Mouse (Mus musculus) MEL (cell line): ENCODE data around the gene Slc30a9. TPM values are rescaled to one million over a fixed set of nuclear protein-coding genes. Genes with fewer than 3 reads are reported as not detected.

Experiments used
- DNase-seq: peaks from one replicate; pipeline ENCODE4 v3.0.0; 2011; ENCODE audit warnings: low read depth, low spot score
- H3K27ac ChIP-seq: 2 replicates; pipeline ENCODE4 v1.5.1; 2012; ENCODE audit warnings: low read depth, mild to moderate bottlenecking, control low read depth, low read length, moderate library complexity; ENCODE audit not compliant: control insufficient read depth
- H3K27me3 ChIP-seq, 2 experiments: fragments of 150-350 bp in 1 of 2; sonication (generic) in 1 of 2; 2 replicates each; pipeline ENCODE4 v1.6.1; 2012; ENCODE audit warnings: low read length in 2 of 2, mild to moderate bottlenecking in 2 of 2, improper control_type of control experiment in 1 of 2, moderate library complexity in 1 of 2; ENCODE audit not compliant: insufficient read depth in 2 of 2, control insufficient read depth in 1 of 2
- H3K36me3 ChIP-seq, 2 experiments: 2 replicates each; pipeline ENCODE4 v1.6.1; 2012 to 2014; ENCODE audit warnings: low read length in 2 of 2, improper control_type of control experiment in 1 of 2, inconsistent platforms in 1 of 2, mild to moderate bottlenecking in 1 of 2; ENCODE audit not compliant: insufficient read depth in 2 of 2, control insufficient read depth in 1 of 2
- H3K4me1 ChIP-seq, 2 experiments: fragments of 150-350 bp in 1 of 2; sonication (generic) in 1 of 2; 2 replicates each; pipeline ENCODE4 v1.6.1; 2012; ENCODE audit warnings: low read length in 2 of 2, improper control_type of control experiment in 1 of 2, mild to moderate bottlenecking in 1 of 2; ENCODE audit not compliant: insufficient read depth in 2 of 2, control insufficient read depth in 1 of 2
- H3K4me3 ChIP-seq, 2 experiments: fragments of 150-350 bp in 1 of 2; sonication (generic) in 1 of 2; 2 replicates each; pipeline ENCODE4 v1.5.1; 2012; ENCODE audit warnings: low read depth in 2 of 2, low read length in 2 of 2, mild to moderate bottlenecking in 2 of 2, moderate library complexity in 2 of 2, control low read depth in 1 of 2, improper control_type of control experiment in 1 of 2; ENCODE audit not compliant: control insufficient read depth in 1 of 2, insufficient read depth in 1 of 2
- H3K79me2 ChIP-seq: 2 replicates; pipeline ENCODE4 v1.6.1; 2012; ENCODE audit warnings: mild to moderate bottlenecking, low read length, moderate library complexity; ENCODE audit not compliant: control insufficient read depth, poor library complexity, insufficient read depth
- H3K9ac ChIP-seq: 2 replicates; pipeline ENCODE4 v1.6.1; 2012; ENCODE audit warnings: low read depth, mild to moderate bottlenecking, control low read depth, low read length, moderate library complexity; ENCODE audit not compliant: control insufficient read depth, poor library complexity, severe bottlenecking
- H3K9me3 ChIP-seq: fragments of 150-350 bp; sonication (generic); replicated peaks from 2 replicates; pipeline ENCODE4 v1.6.1; 2012; ENCODE audit warnings: mild to moderate bottlenecking, low read length, improper control_type of control experiment, moderate library complexity; ENCODE audit not compliant: insufficient read depth
- CHD1 ChIP-seq: IDR thresholded peaks from 2 replicates; pipeline ENCODE4 v1.6.1; 2012; ENCODE audit warnings: low read depth, mild to moderate bottlenecking, inconsistent platforms, low read length, improper control_type of control experiment
- CHD2 ChIP-seq: IDR thresholded peaks from 2 replicates; pipeline ENCODE4 v1.6.1; 2011; ENCODE audit warnings: low read length, improper control_type of control experiment
- E2F4 ChIP-seq: IDR thresholded peaks from 2 replicates; pipeline ENCODE4 v1.6.1; 2011; ENCODE audit warnings: low read depth, low read length, improper control_type of control experiment, borderline replicate concordance
- EP300 ChIP-seq, 2 experiments: IDR thresholded peaks; 2 replicates each; pipeline ENCODE4 v1.6.1; 2011; ENCODE audit warnings: improper control_type of control experiment in 2 of 2, low read length in 2 of 2, low read depth in 1 of 2, mild to moderate bottlenecking in 1 of 2
- ETS1 ChIP-seq: IDR thresholded peaks from 2 replicates; pipeline ENCODE4 v1.6.1; 2012; ENCODE audit warnings: low read depth, mild to moderate bottlenecking, inconsistent platforms, low read length, improper control_type of control experiment, moderate library complexity
- GABPA ChIP-seq: IDR thresholded peaks from 2 replicates; pipeline ENCODE4 v1.6.1; 2012; ENCODE audit warnings: low read depth, mild to moderate bottlenecking, inconsistent platforms, low read length, improper control_type of control experiment, moderate library complexity
- GATA1 ChIP-seq: IDR thresholded peaks from 2 replicates; pipeline ENCODE4 v1.6.1; 2011; ENCODE audit warnings: low read depth, low read length, improper control_type of control experiment
- JUND ChIP-seq: IDR thresholded peaks from 2 replicates; pipeline ENCODE4 v1.6.1; 2011; ENCODE audit warnings: low read depth, mild to moderate bottlenecking, improper control_type of control experiment, low read length
- MAFK ChIP-seq: IDR thresholded peaks from 2 replicates; pipeline ENCODE4 v1.6.1; 2011; ENCODE audit warnings: low read depth, mild to moderate bottlenecking, low read length, improper control_type of control experiment, borderline replicate concordance
- MAX ChIP-seq: IDR thresholded peaks from 2 replicates; pipeline ENCODE4 v1.6.1; 2011; ENCODE audit warnings: low read length, improper control_type of control experiment
- MAZ ChIP-seq: IDR thresholded peaks from 2 replicates; pipeline ENCODE4 v1.6.1; 2012; ENCODE audit warnings: low read depth, mild to moderate bottlenecking, inconsistent platforms, low read length, improper control_type of control experiment
- MEF2A ChIP-seq: IDR thresholded peaks from 2 replicates; pipeline ENCODE4 v1.6.1; 2014; ENCODE audit warnings: low read depth, mild to moderate bottlenecking, inconsistent platforms, low read length, improper control_type of control experiment; ENCODE audit not compliant: poor library complexity, insufficient replicate concordance, severe bottlenecking; ENCODE audit errors: extremely low read depth
- MXI1 ChIP-seq: IDR thresholded peaks from 2 replicates; pipeline ENCODE4 v1.6.1; 2011; ENCODE audit warnings: mild to moderate bottlenecking, low read depth, low read length, improper control_type of control experiment
- MYB ChIP-seq: IDR thresholded peaks from 2 replicates; pipeline ENCODE4 v1.6.1; 2011; ENCODE audit warnings: mild to moderate bottlenecking, low read depth, low read length, improper control_type of control experiment
- RAD21 ChIP-seq: IDR thresholded peaks from 2 replicates; pipeline ENCODE4 v1.6.1; 2011; ENCODE audit warnings: mild to moderate bottlenecking, low read depth, low read length, improper control_type of control experiment
- RCOR1 ChIP-seq: IDR thresholded peaks from 2 replicates; pipeline ENCODE4 v1.6.1; 2012; ENCODE audit warnings: low read depth, mild to moderate bottlenecking, inconsistent platforms, low read length, improper control_type of control experiment
- SIN3A ChIP-seq: IDR thresholded peaks from 2 replicates; pipeline ENCODE4 v1.6.1; 2012; ENCODE audit warnings: low read length, improper control_type of control experiment, inconsistent platforms
- TBP ChIP-seq: IDR thresholded peaks from 2 replicates; pipeline ENCODE4 v1.8.0; 2011; ENCODE audit warnings: low read depth, low read length, improper control_type of control experiment
- TCF12 ChIP-seq: IDR thresholded peaks from 2 replicates; pipeline ENCODE4 v1.6.1; 2014; ENCODE audit warnings: low read depth, mild to moderate bottlenecking, inconsistent platforms, low read length, improper control_type of control experiment, moderate library complexity
- UBTF ChIP-seq: IDR thresholded peaks from 2 replicates; pipeline ENCODE4 v1.6.1; 2012; ENCODE audit warnings: low read depth, mild to moderate bottlenecking, inconsistent platforms, low read length, improper control_type of control experiment, moderate library complexity, borderline replicate concordance; ENCODE audit not compliant: insufficient read depth
- USF1 ChIP-seq: IDR thresholded peaks from 2 replicates; pipeline ENCODE4 v1.6.1; 2014; ENCODE audit warnings: low read depth, mild to moderate bottlenecking, inconsistent platforms, low read length, improper control_type of control experiment, moderate library complexity
- USF2 ChIP-seq, 2 experiments: IDR thresholded peaks; 2 replicates each; pipeline ENCODE4 v1.6.1; 2011 to 2012; ENCODE audit warnings: improper control_type of control experiment in 2 of 2, low read length in 2 of 2, borderline replicate concordance in 1 of 2, inconsistent platforms in 1 of 2, low read depth in 1 of 2, mild to moderate bottlenecking in 1 of 2; ENCODE audit not compliant: insufficient read depth in 1 of 2
- ZC3H11A ChIP-seq: IDR thresholded peaks from 2 replicates; pipeline ENCODE4 v1.6.1; 2012; ENCODE audit warnings: low read depth, mild to moderate bottlenecking, inconsistent platforms, low read length, improper control_type of control experiment
- ZKSCAN1 ChIP-seq: IDR thresholded peaks from 2 replicates; pipeline ENCODE4 v1.6.1; 2012; ENCODE audit warnings: low read depth, mild to moderate bottlenecking, inconsistent platforms, low read length, improper control_type of control experiment, moderate library complexity
- polyA plus RNA-seq, 2 experiments: library from polyadenylated mRNA; stranded (reverse) in 1 of 2; unstranded in 1 of 2; fragments of >175 nt in 1 of 2; fragments of >200 nt in 1 of 2; gene quantifications; 2 replicates each; pipeline versions ENCODE4 v1.2.1 to v1.2.4; 2012; ENCODE audit warnings: low replicate concordance in 2 of 2, low read depth in 1 of 2; ENCODE audit not compliant: insufficient read length in 2 of 2, insufficient read depth in 1 of 2, missing spikeins in 1 of 2
- total RNA-seq: library from RNA; depleted of rRNA; stranded (reverse); fragments of 300-350 nt; gene quantifications from 2 replicates; pipeline ENCODE4 v1.2.3, GENCODE M21; 2012

Slc30a9 gene
- total and polyA plus RNA-seq, 3 experiments: 20.2 to 284 (median 37.6) TPM

DNA sequence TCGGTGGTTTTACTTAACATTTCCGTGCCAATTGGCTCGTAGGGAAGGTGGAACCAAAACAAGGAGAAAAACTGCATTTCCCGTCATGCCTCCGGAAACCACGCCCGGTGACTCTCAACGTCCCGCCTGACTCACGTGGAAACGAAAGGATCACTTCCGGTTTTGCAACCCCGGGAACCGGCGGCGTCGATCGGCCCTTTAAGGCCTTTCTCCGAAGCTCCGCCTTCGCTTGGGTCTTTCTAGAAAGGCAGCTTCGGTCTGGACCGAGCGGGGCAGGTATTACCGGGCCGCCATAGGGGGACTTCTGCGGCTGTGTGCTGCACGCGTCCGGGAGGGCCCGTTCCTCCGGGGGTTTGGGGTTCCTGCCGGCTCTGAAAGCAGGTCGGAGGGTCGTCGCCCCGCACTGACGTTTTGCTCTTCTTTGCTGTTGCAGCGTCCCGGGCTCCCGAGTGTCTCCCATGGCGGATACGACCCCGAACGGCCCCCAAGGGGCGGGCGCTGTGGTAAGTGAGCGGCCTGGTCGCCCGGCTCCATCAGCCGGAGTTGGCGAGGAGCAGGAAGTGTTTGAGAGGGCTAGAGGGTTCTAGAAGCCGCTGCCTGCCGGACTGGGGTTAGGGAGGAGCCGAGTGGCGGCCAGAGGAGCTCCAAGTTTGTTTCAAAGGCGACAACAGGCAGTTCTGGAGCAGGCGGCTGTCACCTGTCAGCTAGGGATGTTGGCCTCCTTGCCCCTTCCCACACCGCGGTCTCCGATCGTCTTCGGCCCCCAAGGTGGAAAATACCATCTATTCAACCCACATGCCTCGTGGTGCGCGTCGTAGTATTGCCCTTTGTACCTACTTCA lies 46.0 kb upstream of the Slc30a9 start, which contains the start of gene Tmem33 (continued):
- no peak for TF ChIP-seq USF2 (IDR thresholded peaks at IDR 0.05; ENCODE audit: borderline replicate concordance in 1 of 2, insufficient read depth in 1 of 2, low read depth in 1 of 2, low read length in 2 of 2)
- TF ChIP-seq E2F4: 0 out of 2 replicates have a peak, but pooled peaks have one; percentile 50
- TF ChIP-seq MXI1: peak; percentile 77
- TF ChIP-seq GATA1: no peak
- TF ChIP-seq EP300 (IDR thresholded peaks at IDR 0.05; ENCODE audit: low read depth in 1 of 2, low read length in 2 of 2): no peak
- peak; percentile 60 for TF ChIP-seq CHD2
- no peak for TF ChIP-seq MAFK
- no peak for TF ChIP-seq MEF2A
- 0 out of 2 replicates have a peak, but pooled peaks have one; percentile 14 for TF ChIP-seq TCF12
- TF ChIP-seq ZC3H11A: 0 out of 2 replicates have a peak, but pooled peaks have one; percentile 59
- no peak for TF ChIP-seq JUND
- TF ChIP-seq, all 39 proteins: peak for 22

- Histone ChIP-seq H3K9me3 (no peaks in the 10 kb centered on the region), H3K4me3 (no peak overlapping the region), H3K36me3 (peaks cover 25 to 26% of the 10 kb centered on the region in 2 experiments), H3K27ac (no peak overlapping the region), H3K79me2 (peaks cover 24% of the 10 kb centered on the region), H3K27me3 (no peaks in the 10 kb centered on the region), H3K9ac (no peak overlapping the region), H3K4me1 (peaks cover 4 to 9% of the 10 kb centered on the region in 2 experiments; a peak in 2 of 4 replicates)
- no peak for TF ChIP-seq USF1
- TF ChIP-seq GATA1: 0 out of 2 replicates have a peak, but pooled peaks have one; percentile 11
- no peak for TF ChIP-seq MYB
- no peak for TF ChIP-seq ZKSCAN1
- no peak for TF ChIP-seq GABPA
- no peak for DNase-seq
Measured at GRCm38 (mm10) chr5:67262964-67263363, 43.8 kb upstream of the Slc30a9 start.

DNA sequence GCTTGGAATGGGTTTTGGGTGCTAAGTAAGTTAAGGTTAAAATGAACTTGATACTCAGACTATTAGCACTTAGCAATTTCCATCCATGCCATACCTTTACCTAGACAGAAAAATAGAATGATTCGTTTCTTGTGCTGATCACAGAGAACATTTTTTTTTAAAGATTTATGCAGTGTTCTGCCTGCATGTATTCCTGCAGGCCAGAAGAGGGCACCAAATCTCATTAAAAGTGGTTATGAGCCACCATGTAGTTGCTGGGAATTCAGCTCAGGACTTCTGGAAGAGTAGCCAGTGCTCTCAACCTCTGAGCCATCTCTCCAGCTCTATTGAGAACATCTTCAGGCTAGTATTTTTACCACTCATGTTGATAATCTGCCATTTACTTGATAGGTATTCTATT lies 40.6 kb upstream of the Slc30a9 start:
- Histone ChIP-seq H3K4me3 (no peak overlapping the region), H3K9ac (no peak overlapping the region), H3K4me1 (peaks cover 4 to 6% of the 10 kb centered on the region in 2 experiments; a peak in 2 of 4 replicates), H3K27ac (no peak overlapping the region), H3K9me3 (no peaks in the 10 kb centered on the region), H3K79me2 (peaks cover 18% of the 10 kb centered on the region), H3K36me3 (peaks cover 23 to 32% of the 10 kb centered on the region in 2 experiments), H3K27me3 (no peaks in the 10 kb centered on the region)
- peak; percentile 64 for DNase-seq
- no peak for TF ChIP-seq UBTF
- TF ChIP-seq E2F4: no peak
- no peak for TF ChIP-seq MAZ
- TF ChIP-seq CHD1: no peak
- no peak for TF ChIP-seq EP300 (IDR thresholded peaks at IDR 0.05; ENCODE audit: low read depth in 1 of 2, low read length in 2 of 2)
- TF ChIP-seq TCF12: no peak
- TF ChIP-seq ZKSCAN1: no peak
- peak; percentile 52 for TF ChIP-seq RAD21
- TF ChIP-seq MAX: no peak
- TF ChIP-seq MEF2A: no peak
- TF ChIP-seq TBP: no peak
- no peak for TF ChIP-seq JUND
- no peak for TF ChIP-seq ETS1
- TF ChIP-seq USF1: no peak
- TF ChIP-seq ZC3H11A: 0 out of 2 replicates have a peak, but pooled peaks have one; percentile 3
- TF ChIP-seq CHD2: no peak
- no peak for TF ChIP-seq SIN3A
- no peak for TF ChIP-seq RCOR1
